Mouse (Mus musculus) B cell, adult 2 months (primary cell): ENCODE measurements around the gene Zdhhc22.
A peak's percentile ranks its signal among the peaks of the same experiment; 100 is the strongest.

ENCODE experiments used
- DNase-seq, 2 experiments: peaks; one replicate each; pipeline ENCODE4 v3.0.0; 2022

Gene Zdhhc22

DNA sequence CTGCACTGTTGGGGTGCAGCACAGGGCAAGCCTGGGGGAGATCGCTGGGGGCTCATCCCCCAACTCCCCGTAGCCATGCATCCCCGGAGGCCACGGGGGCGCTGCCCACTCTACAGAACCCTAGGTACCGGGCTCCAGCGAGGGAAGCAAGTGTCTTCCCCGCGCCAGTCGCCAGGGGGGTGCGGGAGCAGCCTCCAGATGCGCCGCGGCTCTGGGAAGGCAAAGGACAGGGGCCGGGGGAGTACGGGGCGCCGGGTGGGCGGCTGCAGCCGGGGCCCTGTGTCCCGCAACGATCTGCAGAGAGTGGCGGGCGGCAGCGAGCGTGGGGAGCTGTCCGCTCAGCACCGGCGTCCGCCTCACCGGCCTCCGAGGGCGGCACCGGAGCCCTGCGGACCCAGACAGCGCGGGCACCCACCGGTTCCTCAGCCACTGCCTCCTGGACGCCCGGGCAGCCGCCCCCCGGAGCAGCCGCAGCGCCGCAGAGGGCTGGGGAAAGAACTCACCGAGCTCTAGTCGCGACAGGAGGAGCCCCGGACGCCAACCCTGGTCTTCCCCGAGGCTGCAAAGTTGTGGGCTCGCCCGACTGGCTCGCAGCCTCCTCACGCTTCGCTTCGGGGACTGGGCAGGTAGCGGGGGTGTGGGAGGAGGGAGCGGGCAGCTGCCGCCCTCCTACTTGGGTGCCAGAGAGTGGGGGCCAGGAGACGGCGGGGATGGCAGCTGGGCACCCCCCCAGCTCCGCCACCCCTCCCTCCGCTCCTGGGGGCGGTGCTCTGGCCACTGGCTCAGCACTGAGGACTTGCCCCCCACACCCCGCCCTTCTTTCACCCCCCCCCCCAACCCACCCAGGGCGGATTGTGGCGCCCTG is at the start of gene Zdhhc22:
Zdhhc22 (minus strand) TSS at position 541 of the 865 bp plus-strand sequence.
- peak; percentile 16 to 21 for DNase-seq

GRCm38 (mm10) chr12:87036631-87037030 is 46.4 kb upstream of the Zdhhc22 start:
- no peak for DNase-seq

- no peak for DNase-seq
These were observed 41.0 kb upstream of the Zdhhc22 start for GRCm38 (mm10) chr12:87031163-87031763.

- DNase-seq: no peak
These were observed 39.2 kb upstream of the Zdhhc22 start for GRCm38 (mm10) chr12:87029251-87029976.

DNA sequence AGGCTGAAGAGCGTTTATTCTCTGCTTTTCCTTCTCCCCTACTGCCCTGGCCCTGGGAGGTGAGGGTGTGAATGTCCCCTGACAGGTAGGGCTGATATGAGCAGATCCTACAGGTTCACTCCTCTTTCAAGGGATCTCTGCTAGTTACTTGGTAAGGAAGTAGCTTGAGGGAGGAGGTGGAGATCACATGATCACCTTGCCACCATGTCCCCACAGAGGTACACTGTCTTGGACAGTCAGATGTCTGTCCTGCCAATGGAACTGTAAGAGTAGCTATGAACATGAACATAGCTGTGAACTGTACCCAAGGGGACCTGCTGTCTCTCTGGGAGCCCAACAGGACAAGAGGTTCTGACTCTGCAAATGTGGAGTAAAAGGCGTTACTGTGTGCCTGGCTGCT is 37.8 kb upstream of the Zdhhc22 start:
- no peak for DNase-seq

DNA sequence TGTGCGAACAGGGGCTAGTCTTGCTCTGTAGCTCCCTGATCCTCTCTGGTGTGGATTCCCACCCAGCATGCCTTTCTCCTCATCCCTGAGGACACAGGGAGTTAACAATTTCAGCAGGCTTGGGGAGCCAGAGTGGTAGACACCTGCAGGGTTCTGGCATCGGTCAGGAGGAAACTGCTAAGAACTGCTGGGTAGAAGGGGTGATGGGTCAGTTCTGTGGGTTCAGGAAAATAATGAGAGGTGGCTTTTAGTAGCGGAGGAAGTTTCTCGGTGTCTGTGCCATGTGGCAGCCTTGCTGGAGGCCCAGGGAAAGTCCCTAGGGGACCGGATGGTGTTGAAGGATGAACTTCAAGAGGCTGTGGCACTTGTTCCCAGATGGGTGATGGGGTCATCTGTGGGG is 37.2 kb upstream of the Zdhhc22 start:
- no peak for DNase-seq

DNA sequence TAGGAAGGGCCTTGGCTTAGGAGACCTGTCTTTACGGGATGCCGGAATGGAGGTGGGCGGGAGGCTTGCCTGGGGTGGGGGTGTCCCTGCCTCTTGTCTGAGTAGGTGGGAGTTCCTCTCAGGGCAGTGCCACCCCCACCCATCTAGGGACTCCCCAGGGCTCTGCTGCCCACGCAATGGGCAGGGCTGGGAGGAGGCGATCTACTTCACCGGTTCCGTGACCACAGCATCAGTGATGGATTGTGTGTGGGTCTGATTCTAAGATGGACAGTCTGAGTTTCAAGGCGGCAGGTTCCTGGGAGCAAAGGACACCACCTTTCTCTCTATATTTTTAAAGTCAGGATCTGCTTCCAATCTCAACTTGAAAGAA is 36.6 kb upstream of the Zdhhc22 start:
- no peak for DNase-seq

- DNase-seq: no peak
These were observed 36.1 kb upstream of the Zdhhc22 start for GRCm38 (mm10) chr12:87026109-87026870.

DNA sequence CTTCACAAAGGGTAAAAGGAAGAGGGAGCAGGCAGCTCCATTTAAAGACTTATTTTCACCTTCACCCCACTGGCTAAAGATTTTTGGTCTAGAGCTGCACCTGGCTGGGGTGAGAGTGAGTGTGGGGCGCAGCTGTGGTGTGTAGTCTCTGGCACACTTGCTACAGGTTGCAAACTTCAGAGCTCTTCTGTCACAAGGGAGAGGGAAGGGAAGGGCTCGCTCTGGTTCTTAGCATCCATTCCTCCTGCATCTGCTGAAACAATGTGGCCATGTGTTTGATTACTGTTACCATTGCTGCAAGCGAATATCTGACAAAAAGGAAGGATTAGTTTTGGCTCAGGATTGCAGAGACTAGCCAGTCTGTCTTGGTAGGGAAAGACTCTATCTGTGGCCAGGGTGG is 33.2 kb upstream of the Zdhhc22 start:
- DNase-seq: no peak

- DNase-seq: no peak
These were observed 31.8 kb upstream of the Zdhhc22 start for GRCm38 (mm10) chr12:87022006-87022405.

DNA sequence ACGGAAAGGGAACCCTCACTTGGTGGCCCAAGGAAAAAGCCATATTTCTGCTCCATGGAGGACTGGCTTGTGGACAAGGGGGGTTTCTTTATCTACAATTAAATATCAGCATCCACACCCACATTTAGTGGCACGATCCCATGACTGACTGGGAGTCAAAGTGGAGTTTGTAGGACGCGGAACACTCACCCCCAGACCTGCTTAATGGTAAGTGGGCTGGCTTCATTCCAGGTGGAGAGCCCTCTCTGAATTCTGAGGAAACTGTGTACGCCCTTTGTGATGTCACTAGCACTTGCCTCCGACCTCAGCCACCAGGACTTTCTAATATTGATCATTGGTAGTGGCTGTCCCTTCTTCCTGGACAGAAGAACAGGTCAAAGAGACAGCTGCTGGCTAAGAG is 30.8 kb upstream of the Zdhhc22 start, which contains the start of gene Tmem63c:
Tmem63c (plus strand) TSS at position 301 of the 400 bp plus-strand sequence.
- DNase-seq: no peak

DNA sequence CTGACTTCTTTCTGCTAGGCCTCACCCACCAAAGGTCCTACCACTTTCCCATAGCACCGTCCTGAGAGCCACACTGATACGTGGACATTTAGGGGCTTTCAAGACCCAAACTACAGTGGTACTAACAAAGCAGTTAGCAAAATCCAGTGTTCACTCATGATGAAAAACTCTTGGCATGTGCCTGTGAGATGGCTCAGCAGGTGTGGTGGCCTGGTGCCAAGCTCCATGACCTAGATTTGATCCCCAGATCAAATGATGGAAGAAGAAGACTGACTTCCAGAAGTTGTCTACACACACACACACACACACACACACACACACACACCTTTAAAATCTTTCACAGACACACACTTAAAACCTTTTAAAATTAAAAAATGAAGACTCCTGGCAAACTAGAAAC is 28.5 kb upstream of the Zdhhc22 start:
- no peak for DNase-seq

DNA sequence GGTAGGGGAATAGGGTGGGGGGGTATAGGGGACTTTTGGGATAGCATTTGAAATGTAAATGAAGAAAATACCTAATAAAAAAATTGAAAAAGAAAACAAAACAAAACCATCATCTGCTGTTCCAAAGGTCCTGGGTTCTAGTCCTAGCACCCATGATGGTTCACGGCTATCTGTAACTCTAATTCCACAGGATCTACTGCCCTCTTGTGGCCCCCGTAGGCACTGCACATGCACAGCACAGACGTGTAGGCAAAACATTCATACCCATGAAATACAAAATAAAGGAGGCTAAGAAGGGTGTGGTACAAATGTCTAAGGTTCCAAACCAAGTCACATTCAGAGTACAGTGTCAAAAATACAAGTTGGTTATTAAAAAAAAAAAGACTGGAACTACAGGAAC is 26.8 kb upstream of the Zdhhc22 start:
- DNase-seq: peak; percentile 60 to 64

GRCm38 (mm10) chr12:87004596-87004995 is 14.4 kb upstream of the Zdhhc22 start:
- DNase-seq: no peak

- DNase-seq: no peak
These were observed 13.4 kb upstream of the Zdhhc22 start for GRCm38 (mm10) chr12:87003606-87004005.

DNA sequence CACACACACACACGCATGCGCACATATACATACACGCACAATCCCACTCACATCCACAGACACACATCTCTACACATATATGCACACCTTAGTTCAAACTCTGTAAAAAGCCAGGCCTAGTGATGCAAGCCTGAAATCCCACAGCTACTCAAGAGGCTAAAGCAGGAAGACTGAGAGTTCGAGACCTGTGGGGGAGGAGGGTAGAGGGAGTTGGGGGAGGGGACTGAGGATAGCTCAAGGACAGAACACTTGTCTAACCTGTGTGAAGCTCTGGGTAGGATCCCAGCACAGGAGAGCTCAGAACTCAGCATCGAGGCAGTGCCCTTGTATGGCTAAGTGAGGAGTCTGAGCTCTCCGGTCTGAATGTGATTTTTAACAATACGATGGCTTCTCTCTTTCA is 12.6 kb upstream of the Zdhhc22 start:
- DNase-seq: no peak

DNA sequence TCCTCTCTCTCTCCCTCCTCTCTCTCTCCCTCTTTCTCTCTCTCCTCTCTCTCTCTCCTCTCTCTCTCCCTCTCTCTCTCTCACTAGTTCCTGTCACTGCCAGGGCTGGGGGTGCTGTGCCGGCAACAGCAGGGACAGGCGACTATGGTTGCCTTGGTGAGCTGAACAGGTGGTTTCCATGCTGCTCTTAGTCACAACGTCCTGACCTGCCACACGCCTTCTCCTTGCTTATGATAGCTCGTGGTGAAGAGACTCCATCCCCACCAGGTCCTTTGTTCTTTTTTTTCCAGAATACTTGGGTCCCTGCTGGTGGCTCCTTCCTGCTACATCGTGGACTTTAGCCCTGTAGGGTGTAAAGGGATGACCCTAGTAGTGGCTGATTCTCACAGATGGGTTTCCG is 12.0 kb upstream of the Zdhhc22 start:
- DNase-seq: no peak

DNA sequence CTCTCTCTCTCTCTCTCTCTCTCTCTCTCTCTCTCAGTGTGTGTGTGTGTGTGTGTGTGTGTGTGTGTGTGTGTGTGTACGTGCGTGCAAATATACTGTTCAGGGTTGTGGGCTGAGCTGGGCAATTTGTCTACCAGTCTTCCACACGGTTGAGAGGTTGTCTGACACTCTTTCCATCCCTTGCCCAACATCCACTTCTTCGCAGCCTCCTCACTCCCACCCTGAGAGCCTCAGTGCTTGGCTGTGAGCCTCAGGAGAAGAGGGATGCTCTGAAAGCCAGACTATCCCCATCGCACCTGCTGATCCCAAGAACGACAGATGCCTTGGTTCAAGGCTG is 10.6 kb upstream of the Zdhhc22 start:
- DNase-seq: no peak

DNA sequence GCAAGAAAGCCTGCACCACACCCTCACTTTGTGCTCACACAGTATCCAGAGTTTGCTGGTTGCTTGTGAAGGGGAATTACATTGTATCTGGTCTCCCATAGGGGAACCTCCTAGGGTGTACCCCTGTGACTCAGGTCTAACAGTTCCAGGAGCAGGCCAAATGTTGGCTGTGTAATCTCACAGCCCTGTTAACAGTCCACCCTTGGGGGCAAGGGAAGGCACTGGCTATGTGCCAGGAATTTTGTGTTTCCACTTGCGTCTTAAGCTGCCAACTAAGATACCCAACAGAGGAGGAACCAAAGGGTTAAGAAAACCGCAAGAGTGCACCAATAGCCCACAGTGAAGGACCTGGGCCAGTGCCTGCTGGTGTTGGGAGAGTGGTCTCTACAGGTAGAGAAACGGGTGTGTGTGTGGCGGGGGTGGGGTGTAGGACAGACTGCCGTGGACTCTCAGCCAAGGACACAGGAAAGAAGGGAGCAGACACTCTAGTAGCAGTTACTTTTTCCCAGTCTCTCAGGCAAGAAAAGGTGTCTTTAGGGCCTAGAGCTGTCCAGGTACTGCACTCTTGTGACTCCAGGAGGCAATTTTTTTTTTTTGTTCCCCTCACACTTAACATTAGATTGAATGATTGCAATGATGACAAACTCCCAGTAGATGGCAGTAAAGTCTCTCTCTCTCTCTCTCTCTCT is 10.1 kb upstream of the Zdhhc22 start:
- no peak for DNase-seq

DNA sequence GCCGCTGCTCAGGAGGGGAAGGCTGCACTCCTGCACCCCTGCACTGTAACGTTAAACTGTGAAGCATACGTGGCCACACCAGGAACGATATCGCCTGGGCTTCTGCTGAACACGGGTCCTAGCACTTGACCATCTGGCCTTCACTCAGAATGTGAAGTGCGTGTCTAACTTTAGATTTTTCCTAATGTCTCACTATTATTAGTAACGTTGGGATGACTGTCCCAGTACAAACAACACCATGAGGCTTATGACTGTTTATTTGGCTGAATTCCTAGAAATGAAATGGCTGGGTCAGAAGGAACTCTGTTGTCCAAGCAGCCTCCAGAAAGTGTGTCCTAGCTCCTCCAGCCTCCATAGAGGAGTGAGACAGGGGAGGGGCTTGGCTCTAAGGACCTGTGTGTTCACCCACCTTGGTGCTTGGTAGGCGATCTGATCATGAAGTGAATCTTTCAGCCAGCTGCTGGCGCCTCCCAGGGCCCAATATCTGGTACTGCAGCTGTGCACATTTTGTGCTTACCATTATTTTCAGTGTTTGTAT is 9.1 kb upstream of the Zdhhc22 start:
- DNase-seq: no peak

- DNase-seq: no peak
These were observed 8.5 kb upstream of the Zdhhc22 start for GRCm38 (mm10) chr12:86998699-86999098.

- no peak for DNase-seq
These were observed 5.7 kb upstream of the Zdhhc22 start for GRCm38 (mm10) chr12:86995931-86996330.
